23 mouse cellular contexts compared by ENCODE assay signal in genomic region chr3:97519883-97520282, GRCm38 (mm10).
"Had no signal": no experiment of that assay in that cellular context is flagged by ENCODE, and none has a peak within 500 bp of the region (broad histone marks: within the 10 kb centered on the region; RNA-seq: fewer than 3 reads in every experiment).

No protein-coding gene starts in this region.

- DNase-seq: forebrain, postnatal 0 days; gastrocnemius, postnatal 10 days; gastrocnemius, postnatal 25 days; heart, adult 18-20 months; heart, postnatal 10 days; heart, postnatal 4 days; kidney, adult 18-20 months; kidney, adult 8-10 months; kidney, postnatal 10 days; kidney, postnatal 25 days; kidney, postnatal 4 days; liver; liver, embryonic 13.5 days had no signal

- H3K4me3 ChIP-seq: heart, embryonic 10.5 days; heart, embryonic 12.5 days; hindbrain, embryonic 10.5 days; hindbrain, embryonic 12.5 days; intestine, embryonic 15.5 days; layer of hippocampus, adult 2 months; limb, embryonic 10.5 days; limb, embryonic 12.5 days; liver, embryonic 13.5 days; liver, embryonic 15.5 days had no signal

- H3K27ac ChIP-seq: heart, embryonic 10.5 days; hindbrain, embryonic 10.5 days; hindbrain, embryonic 12.5 days; hindbrain, embryonic 14.5 days; intestine, embryonic 15.5 days; layer of hippocampus, adult 2 months; limb, embryonic 10.5 days; limb, embryonic 12.5 days; liver, embryonic 13.5 days; liver, embryonic 15.5 days had no signal
